Mouse (Mus musculus) 416B (cell line): ENCODE data around the gene Fam186a.

ENCODE experiments used
- DNase-seq: peaks from one replicate; pipeline ENCODE4 v3.0.0; 2011; ENCODE audit warnings: low read depth

Gene Fam186a

GRCm38 (mm10) chr15:99874612-99875333 lies 92.1 kb downstream of the Fam186a start:
- no peak for DNase-seq

GRCm38 (mm10) chr15:99872543-99872942 lies 94.3 kb downstream of the Fam186a start:
- DNase-seq = no peak
